Mouse (Mus musculus) layer of hippocampus, postnatal 14 days (tissue): Measurements from ENCODE around the gene Prap1. TPM values are rescaled to one million over a fixed set of nuclear protein-coding genes. Genes with fewer than 3 reads are reported as not detected.
A peak's percentile ranks its signal among the peaks of the same experiment; 100 is the strongest.
"Not testable (repeated sequence)": the region's sequence is repeated elsewhere in the genome, so short reads cannot be mapped to it uniquely, and the experiment has no call there.

Source experiments
- DNase-seq, 2 experiments: peaks; one replicate each; pipeline ENCODE4 v3.0.0; 2021 to 2022; ENCODE audit warnings: low spot score in 2 of 2, mixed read lengths in 1 of 2
- total RNA-seq, 2 experiments: library from RNA; stranded (reverse); gene quantifications; 2 replicates each; pipeline ENCODE4 v1.2.3; 2021

Prap1 gene
- total RNA-seq, 2 experiments from 2014 or later, result not detected

- DNase-seq, result no peak
These were observed 33.7 kb downstream of the Prap1 start for GRCm38 (mm10) chr7:140126934-140127333.

GRCm38 (mm10) chr7:140127911-140128310, 34.7 kb downstream of the Prap1 start:
- no peak for DNase-seq

GRCm38 (mm10) chr7:140132184-140132583, 39.0 kb downstream of the Prap1 start:
- DNase-seq, result not testable (repeated sequence)

- DNase-seq, result not testable (repeated sequence)
These were observed 40.8 kb downstream of the Prap1 start for GRCm38 (mm10) chr7:140134033-140134432.

GRCm38 (mm10) chr7:140135106-140135770, 42.0 kb downstream of the Prap1 start:
- no peak for DNase-seq

GRCm38 (mm10) chr7:140137135-140138020, 44.2 kb downstream of the Prap1 start, which contains the start of gene Mtg1:
Gene Mtg1 (plus strand): TSS chr7:140137564.
- DNase-seq, result peak; percentile 97 to 99

GRCm38 (mm10) chr7:140138021-140138310, 44.8 kb downstream of the Prap1 start:
- no peak for DNase-seq

- no peak for DNase-seq
These were observed 48.2 kb downstream of the Prap1 start for GRCm38 (mm10) chr7:140141350-140141749.

GRCm38 (mm10) chr7:140144550-140144949, 51.4 kb downstream of the Prap1 start:
- no peak for DNase-seq

Other genes with a start within 250 kb of the Prap1 start
- 10 to 100 TPM; 78.2 to 96.6 TPM for gene Kndc1, start 198.7 kb upstream of the Prap1 start, total RNA-seq
- not detected for gene Utf1, start 149.6 kb upstream of the Prap1 start, total RNA-seq
- under 1 TPM; 0.39 to 0.83 TPM for gene 6430531B16Rik, start 114.6 kb upstream of the Prap1 start, total RNA-seq
- 1 to 10 TPM; 1.5 to 1.9 TPM for gene Adam8, start 100.8 kb upstream of the Prap1 start, total RNA-seq
- gene Zfp511, start 57.0 kb upstream of the Prap1 start, total RNA-seq, result 10 to 100 TPM; 21.9 to 25.7 TPM
- gene Tubgcp2, start 56.7 kb upstream of the Prap1 start, total RNA-seq, result 10 to 100 TPM; 34.9 to 39.3 TPM
- under 1 TPM; 0.37 to 0.64 TPM for gene Msx3, start 44.3 kb upstream of the Prap1 start, total RNA-seq
- gene Caly, start 10.8 kb upstream of the Prap1 start, total RNA-seq, result 100 to 1,000 TPM; 203 to 219 TPM
- gene Fuom, start 9.0 kb downstream of the Prap1 start, total RNA-seq, result 10 to 100 TPM; 37.6 to 37.8 TPM
- 1 to 10 TPM; 3.8 to 6.1 TPM for gene Paox, start 22.4 kb downstream of the Prap1 start, total RNA-seq
- 10 to 100 TPM; 52.6 to 56.0 TPM for gene Echs1, start 23.1 kb downstream of the Prap1 start, total RNA-seq
- gene Mtg1, start 44.2 kb downstream of the Prap1 start, total RNA-seq, result 10 to 100 TPM; 21.8 to 23.6 TPM
- gene Sprn, start 61.5 kb downstream of the Prap1 start, total RNA-seq, result 100 to 1,000 TPM; 192 to 199 TPM
- gene Olfr522, start 71.4 kb downstream of the Prap1 start, total RNA-seq, result not detected
- under 1 TPM; 0.12 to 0.24 TPM for gene Olfr523, start 79.8 kb downstream of the Prap1 start, total RNA-seq
- gene Olfr524, start 112.6 kb downstream of the Prap1 start, total RNA-seq, result not detected
- gene Cd163l1, start 124.9 kb downstream of the Prap1 start, total RNA-seq, result under 1 TPM; 0.85 to 0.98 TPM
- gene 5830411N06Rik, start 153.9 kb downstream of the Prap1 start, total RNA-seq, result under 1 TPM; 0.23 to 0.33 TPM
- gene Olfr525, start 227.5 kb downstream of the Prap1 start, total RNA-seq, result not detected
- gene Olfr527, start 240.6 kb downstream of the Prap1 start, total RNA-seq, result not detected